Mouse (Mus musculus) CH12.LX (cell line): ENCODE measurements around the gene Zswim9. TPM values are rescaled to one million over a fixed set of nuclear protein-coding genes. Genes with fewer than 3 reads are reported as not detected.

Experiments
- DNase-seq: peaks from one replicate; pipeline ENCODE4 v3.0.0-alpha.2; 2013; ENCODE audit errors: extremely low read depth
- H3K27ac ChIP-seq: 2 replicates; pipeline ENCODE4 v1.5.1; 2012; ENCODE audit warnings: low read depth, mild to moderate bottlenecking, control low read depth, moderate library complexity; ENCODE audit not compliant: insufficient read depth
- H3K27me3 ChIP-seq: replicated peaks from 2 replicates; pipeline ENCODE3; 2012; ENCODE audit warnings: inconsistent platforms
- H3K36me3 ChIP-seq, 2 experiments: replicated peaks in 1 of 2; 2 replicates each; pipeline versions ENCODE3 to v1.6.1; 2012; ENCODE audit warnings: inconsistent platforms in 1 of 2, low read length in 1 of 2, mild to moderate bottlenecking in 1 of 2, mixed read lengths in 1 of 2, moderate library complexity in 1 of 2; ENCODE audit not compliant: control insufficient read depth in 1 of 2, insufficient read depth in 1 of 2
- H3K4me1 ChIP-seq, 2 experiments: 2 replicates each; pipeline ENCODE4 v1.6.1; 2012; ENCODE audit warnings: inconsistent platforms in 1 of 2, moderate library complexity in 1 of 2; ENCODE audit not compliant: insufficient read depth in 2 of 2, control insufficient read depth in 1 of 2
- H3K4me2 ChIP-seq: 2 replicates; pipeline ENCODE4 v1.6.1; 2012; ENCODE audit warnings: low read depth, mild to moderate bottlenecking, control low read depth; ENCODE audit not compliant: poor library complexity, insufficient read depth, severe bottlenecking
- H3K4me3 ChIP-seq, 3 experiments: fragments of 150-350 bp in 1 of 3; sonication (generic) in 1 of 3; replicated peaks in 1 of 3; 2 replicates each; pipeline versions ENCODE3 to v1.5.1; 2011 to 2012; ENCODE audit warnings: low read depth in 2 of 3, low read length in 2 of 3, mild to moderate bottlenecking in 2 of 3, moderate library complexity in 2 of 3, control low read depth in 1 of 3, improper control_type of control experiment in 1 of 3, inconsistent platforms in 1 of 3, mixed read lengths in 1 of 3; ENCODE audit not compliant: poor library complexity in 1 of 3
- H3K79me2 ChIP-seq: replicated peaks from 2 replicates; pipeline ENCODE4 v1.6.1; 2012; ENCODE audit warnings: mild to moderate bottlenecking, moderate library complexity; ENCODE audit not compliant: control insufficient read depth, poor library complexity, insufficient read depth, severe bottlenecking; ENCODE audit errors: extremely low read depth
- H3K9ac ChIP-seq: 2 replicates; pipeline ENCODE4 v1.6.1; 2012; ENCODE audit warnings: low read depth, mild to moderate bottlenecking, control low read depth, moderate library complexity; ENCODE audit not compliant: insufficient read depth
- H3K9me3 ChIP-seq: replicated peaks from 2 replicates; pipeline ENCODE3; 2012; ENCODE audit warnings: low read length, inconsistent platforms, mixed read lengths
- BHLHE40 ChIP-seq: IDR thresholded peaks from 2 replicates; pipeline ENCODE4 v1.6.1; 2011; ENCODE audit warnings: mild to moderate bottlenecking, low read depth, low read length, improper control_type of control experiment
- CHD1 ChIP-seq: IDR thresholded peaks from 2 replicates; pipeline ENCODE4 v1.6.1; 2012; ENCODE audit warnings: low read depth, low read length, improper control_type of control experiment, inconsistent platforms
- E2F4 ChIP-seq: IDR thresholded peaks from 2 replicates; pipeline ENCODE4 v1.6.1; 2011; ENCODE audit warnings: low read depth, low read length, improper control_type of control experiment; ENCODE audit not compliant: insufficient replicate concordance
- ELF1 ChIP-seq: IDR thresholded peaks from 2 replicates; pipeline ENCODE4 v1.6.1; 2014; ENCODE audit warnings: low read depth, mild to moderate bottlenecking, inconsistent platforms, low read length, improper control_type of control experiment
- EP300 ChIP-seq: IDR thresholded peaks from 2 replicates; pipeline ENCODE4 v1.6.1; 2011; ENCODE audit warnings: low read length, improper control_type of control experiment
- HCFC1 ChIP-seq: IDR thresholded peaks from 2 replicates; pipeline ENCODE4 v1.6.1; 2012; ENCODE audit warnings: low read depth, mild to moderate bottlenecking, inconsistent platforms, low read length, improper control_type of control experiment
- IRF4 ChIP-seq: IDR thresholded peaks from 2 replicates; pipeline ENCODE4 v1.6.1; 2014; ENCODE audit warnings: low read depth, mild to moderate bottlenecking, inconsistent platforms, low read length, improper control_type of control experiment
- JUN ChIP-seq: IDR thresholded peaks from 2 replicates; pipeline ENCODE4 v1.6.1; 2011; ENCODE audit warnings: low read depth, mild to moderate bottlenecking, low read length, improper control_type of control experiment, moderate library complexity; ENCODE audit not compliant: insufficient read depth
- KAT2A ChIP-seq: IDR thresholded peaks from 2 replicates; pipeline ENCODE4 v1.6.1; 2012; ENCODE audit warnings: low read length, improper control_type of control experiment, inconsistent platforms; ENCODE audit not compliant: insufficient replicate concordance
- NELFE ChIP-seq: IDR thresholded peaks from 2 replicates; pipeline ENCODE4 v1.6.1; 2011; ENCODE audit warnings: low read depth, low read length, improper control_type of control experiment
- NRF1 ChIP-seq: IDR thresholded peaks from 2 replicates; pipeline ENCODE4 v1.6.1; 2014; ENCODE audit warnings: low read depth, mild to moderate bottlenecking, inconsistent platforms, low read length, improper control_type of control experiment, moderate library complexity
- PAX5 ChIP-seq: IDR thresholded peaks from 2 replicates; pipeline ENCODE4 v1.6.1; 2012; ENCODE audit warnings: low read length, inconsistent platforms, mixed read lengths
- POLR2A ChIP-seq: IDR thresholded peaks from 2 replicates; pipeline ENCODE4 v1.6.1; 2011; ENCODE audit warnings: low read depth, mild to moderate bottlenecking, improper control_type of control experiment, low read length
- POLR2AphosphoS2 ChIP-seq: IDR thresholded peaks from 2 replicates; pipeline ENCODE4 v1.6.1; 2011; ENCODE audit warnings: low read depth, low read length, improper control_type of control experiment
- RAD21 ChIP-seq: IDR thresholded peaks from 2 replicates; pipeline ENCODE4 v1.6.1; 2011; ENCODE audit warnings: low read depth, mild to moderate bottlenecking, low read length, improper control_type of control experiment, moderate library complexity
- USF2 ChIP-seq: conservative IDR thresholded peaks from 2 replicates; pipeline ENCODE4 v1.6.1; 2011; ENCODE audit warnings: low read depth, low read length, improper control_type of control experiment
- ZC3H11A ChIP-seq: IDR thresholded peaks from 2 replicates; pipeline ENCODE4 v1.6.1; 2012; ENCODE audit warnings: low read depth, mild to moderate bottlenecking, inconsistent platforms, low read length, improper control_type of control experiment
- ZMIZ1 ChIP-seq: IDR thresholded peaks from 2 replicates; pipeline ENCODE4 v1.6.1; 2012; ENCODE audit warnings: low read depth, mild to moderate bottlenecking, inconsistent platforms, low read length, improper control_type of control experiment
- dilution Hi-C: fragments of 300-500 bp; cut with MboI; formaldehyde crosslinking; loops from 2 replicates; pipeline ENCODE4 v1.14.3; 2020; ENCODE audit warnings: low sequenced_read_pairs; ENCODE audit not compliant: extremely low pct_unique_long_range_greater_than_20kb, extremely low pct_ligation_motif_present
- in situ Hi-C: fragments of 300-500 bp; cut with MboI; formaldehyde crosslinking; loops from 3 replicates; pipeline ENCODE4 v1.14.3; 2019; ENCODE audit warnings: low sequenced_read_pairs, low pct_ligation_motif_present, low pct_unique_long_range_greater_than_20kb, mixed read lengths
- polyA plus RNA-seq: library from polyadenylated mRNA; unstranded; fragments of >175 nt; gene quantifications from 2 replicates; pipeline ENCODE4 v1.2.1, GENCODE M21; 2012; ENCODE audit warnings: low read depth; ENCODE audit not compliant: insufficient read length
- total RNA-seq, 2 experiments: library from RNA; depleted of rRNA; stranded (reverse); fragments of 300-350 nt in 1 of 2; fragments of >200 nt in 1 of 2; gene quantifications; 2 replicates each; pipeline ENCODE4 v1.2.3; 2012 to 2014

Zswim9 gene
- total and polyA plus RNA-seq, 3 experiments = 1.3 to 5.5 (median 4.2) TPM

GRCm38 (mm10) chr7:13301643-13302042 is 23.1 kb upstream of the Zswim9 start:
- DNase-seq = no peak
- in situ Hi-C loops = no loop called here
- Histone ChIP-seq H3K36me3 (peaks cover 90 to 97% of the 10 kb centered on the region in 2 experiments), H3K27ac (no peak overlapping the region), H3K79me2 (no peaks in the 10 kb centered on the region), H3K27me3 (no peaks in the 10 kb centered on the region), H3K4me2 (no peak overlapping the region), H3K4me3 (no peak overlapping the region), H3K4me1 (peaks cover 2 to 18% of the 10 kb centered on the region in 2 experiments; a peak in 2 of 4 replicates), H3K9ac (no peak overlapping the region), H3K9me3 (no peaks in the 10 kb centered on the region)
- no peak for TF ChIP-seq NRF1
- TF ChIP-seq ZMIZ1 = no peak
- TF ChIP-seq BHLHE40 = no peak
- no peak for TF ChIP-seq HCFC1
- TF ChIP-seq KAT2A = no peak
- TF ChIP-seq PAX5 = no peak
- TF ChIP-seq JUN = no peak
- no peak for TF ChIP-seq E2F4
- TF ChIP-seq ZC3H11A = no peak
- TF ChIP-seq ELF1 = no peak
- no peak for TF ChIP-seq USF2
- TF ChIP-seq EP300 = no peak
- TF ChIP-seq POLR2AphosphoS2 = no peak
- no peak for TF ChIP-seq CHD1
- no peak for TF ChIP-seq IRF4
- no peak for TF ChIP-seq NELFE
- no peak for TF ChIP-seq RAD21
- dilution Hi-C loops = no loop called here

GRCm38 (mm10) chr7:13298821-13299220 is 20.3 kb upstream of the Zswim9 start:
- H3K4me3 ChIP-seq = no peak overlapping the region
- H3K27me3 ChIP-seq = no peaks in the 10 kb centered on the region
- peaks cover 94 to 98% of the 10 kb centered on the region in 2 experiments for H3K36me3 ChIP-seq
- H3K9me3 ChIP-seq = no peaks in the 10 kb centered on the region
- dilution Hi-C loops = no loop called here
- no peak overlapping the region for H3K27ac ChIP-seq
- H3K79me2 ChIP-seq = no peaks in the 10 kb centered on the region
- peaks cover 2 to 18% of the 10 kb centered on the region in 2 experiments; a peak in 2 of 4 replicates for H3K4me1 ChIP-seq
- in situ Hi-C loops = loop anchor here (25.0 kb wide), 1 partner anchor 237 kb away; the partner anchor contains the start of gene Mzf1
- no peak overlapping the region for H3K9ac ChIP-seq
- TF ChIP-seq POLR2A = no peak
- DNase-seq = no peak
- H3K4me2 ChIP-seq = no peak overlapping the region
